Mouse (Mus musculus) hematopoietic stem cell, adult 5-6 weeks (primary cell): ENCODE data around the gene Taok1. TPM values are rescaled to one million over a fixed set of nuclear protein-coding genes. Genes with fewer than 3 reads are reported as not detected.

Experiments
- ATAC-seq, 2 experiments: fragments of 125-278 bp in 1 of 2; replicated peaks in 1 of 2; 2 replicates each; pipeline ENCODE4 v1.8.0; 2016 to 2017; ENCODE audit warnings: inconsistent platforms in 2 of 2, mild to moderate bottlenecking in 2 of 2, moderate number of reproducible peaks in 2 of 2, low read depth in 1 of 2, moderate TSS enrichment in 1 of 2; ENCODE audit not compliant: low FRiP score in 2 of 2, poor library complexity in 2 of 2, severe bottlenecking in 2 of 2, insufficient read depth in 1 of 2, low TSS enrichment in 1 of 2
- total RNA-seq: library from RNA; stranded (forward); fragments of 172-1452, 232-1000 nt; gene quantifications from 2 replicates; pipeline ENCODE4 v1.2.3, GENCODE M21; 2017

Taok1 gene
- total RNA-seq, 1 experiment from 2014 or later = 56.6 TPM

GRCm38 (mm10) chr11:77499354-77499753 lies 108.3 kb downstream of the Taok1 start:
- no peak for ATAC-seq

GRCm38 (mm10) chr11:77498261-77499139 lies 109.1 kb downstream of the Taok1 start:
- no peak for ATAC-seq

DNA sequence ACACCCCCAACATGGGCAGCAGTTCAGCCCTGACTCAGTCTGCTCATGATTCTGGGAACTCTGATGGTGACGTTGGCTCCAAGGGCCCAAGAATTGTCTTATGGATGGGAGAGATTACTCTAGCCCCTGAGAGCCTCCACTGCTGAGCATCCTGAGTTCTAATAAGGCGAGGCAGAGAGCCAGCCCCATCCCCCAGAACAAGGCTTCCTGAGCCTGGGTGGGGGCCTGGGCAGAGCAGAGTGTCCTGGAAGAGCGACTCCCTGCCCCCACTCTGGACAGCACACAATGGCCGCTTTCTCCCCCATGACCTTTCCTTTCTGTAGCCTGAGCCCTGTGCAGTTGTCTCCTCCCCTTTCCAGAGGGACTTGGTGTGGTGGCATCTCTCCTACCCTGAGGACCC lies 109.8 kb downstream of the Taok1 start:
- ATAC-seq = no peak

- peak; percentile 27 to 33; a peak in 2 of 4 replicates for ATAC-seq
Measured at GRCm38 (mm10) chr11:77497341-77497756, 110.3 kb downstream of the Taok1 start.

- ATAC-seq = no peak
Measured at GRCm38 (mm10) chr11:77495507-77495906, 112.1 kb downstream of the Taok1 start.

DNA sequence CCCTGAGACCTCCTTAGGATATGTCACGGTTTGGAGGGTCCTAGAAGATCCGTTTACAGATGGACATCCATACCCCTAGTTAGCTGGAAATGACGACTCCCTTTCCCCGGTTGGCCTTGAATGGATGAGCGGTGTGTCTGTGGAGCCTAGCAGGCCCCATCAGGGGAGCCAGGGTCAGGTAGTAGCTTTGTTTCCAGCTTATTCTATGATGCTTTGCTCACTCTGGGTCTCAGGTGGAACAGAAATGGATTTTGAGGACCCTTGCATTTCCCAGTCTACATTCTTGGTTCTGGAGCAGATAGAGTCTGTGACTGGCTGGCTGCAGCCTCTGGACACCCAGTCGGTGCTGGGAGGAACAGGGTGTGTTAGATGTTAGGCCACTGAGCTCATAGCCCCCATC lies 112.8 kb downstream of the Taok1 start:
- no peak for ATAC-seq

DNA sequence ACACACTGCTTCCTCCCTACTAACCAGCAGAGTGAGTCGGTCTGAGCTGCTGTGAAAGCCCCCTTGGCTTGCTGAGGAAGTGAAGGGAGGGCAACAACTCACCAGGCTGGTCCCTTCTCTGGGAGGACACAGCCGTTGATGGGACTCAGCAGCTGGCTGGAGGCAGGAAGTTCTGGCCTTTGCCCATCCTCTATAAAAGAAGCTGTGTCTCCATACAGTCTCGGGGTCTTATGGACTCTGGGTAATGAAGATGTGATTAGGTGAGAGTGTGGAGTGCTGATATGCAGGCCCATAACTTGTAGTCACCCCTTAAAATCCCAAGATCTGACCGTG lies 113.3 kb downstream of the Taok1 start:
- no peak for ATAC-seq

DNA sequence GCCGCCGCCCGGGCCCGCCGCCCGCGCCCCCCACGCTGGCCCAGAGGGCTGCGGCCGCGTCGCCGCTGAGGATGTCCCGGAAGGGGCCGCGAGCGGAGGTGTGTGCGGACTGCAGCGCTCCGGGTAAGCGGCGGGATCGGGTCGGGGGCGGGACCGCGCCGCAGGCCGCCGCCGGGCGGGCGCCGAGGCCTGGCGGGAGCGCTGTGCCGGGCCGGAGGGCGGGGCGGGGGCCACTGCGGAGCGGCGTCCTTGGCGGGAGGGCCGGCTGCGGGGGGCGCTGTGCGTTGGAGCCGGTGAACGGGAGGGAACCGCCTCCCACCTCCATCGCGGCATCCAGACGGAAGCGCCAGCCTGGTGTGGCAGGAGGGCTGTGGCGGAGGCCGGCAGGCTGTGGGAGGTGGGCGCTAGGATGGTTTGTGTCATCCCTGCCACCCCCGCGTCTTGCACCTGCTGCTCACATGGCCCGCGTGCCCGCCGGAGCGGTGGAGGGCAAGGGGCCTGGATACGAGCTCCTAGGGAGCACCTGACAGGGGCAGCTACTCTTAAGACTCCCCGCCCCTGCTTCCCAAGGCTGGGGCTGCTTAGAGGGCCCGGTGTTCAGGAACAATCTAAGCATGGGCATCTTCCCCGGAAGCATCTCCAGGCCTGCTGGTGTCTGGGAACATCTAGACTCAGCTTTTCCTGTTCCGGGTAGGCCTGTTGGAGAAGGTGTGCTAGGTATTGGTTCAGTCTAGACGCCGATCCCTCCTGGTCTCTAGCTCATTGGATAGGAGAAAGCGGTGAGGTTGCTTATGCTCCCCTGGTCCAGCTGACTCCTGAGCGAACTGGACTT lies 113.9 kb downstream of the Taok1 start, which contains the start of gene Git1:
Git1 (plus strand) TSS at position 51 of the 832 bp plus-strand sequence.
- no peak for ATAC-seq

GRCm38 (mm10) chr11:77492911-77493332 lies 114.7 kb downstream of the Taok1 start:
- ATAC-seq = peak; percentile 54 to 63; a peak in 3 of 4 replicates

DNA sequence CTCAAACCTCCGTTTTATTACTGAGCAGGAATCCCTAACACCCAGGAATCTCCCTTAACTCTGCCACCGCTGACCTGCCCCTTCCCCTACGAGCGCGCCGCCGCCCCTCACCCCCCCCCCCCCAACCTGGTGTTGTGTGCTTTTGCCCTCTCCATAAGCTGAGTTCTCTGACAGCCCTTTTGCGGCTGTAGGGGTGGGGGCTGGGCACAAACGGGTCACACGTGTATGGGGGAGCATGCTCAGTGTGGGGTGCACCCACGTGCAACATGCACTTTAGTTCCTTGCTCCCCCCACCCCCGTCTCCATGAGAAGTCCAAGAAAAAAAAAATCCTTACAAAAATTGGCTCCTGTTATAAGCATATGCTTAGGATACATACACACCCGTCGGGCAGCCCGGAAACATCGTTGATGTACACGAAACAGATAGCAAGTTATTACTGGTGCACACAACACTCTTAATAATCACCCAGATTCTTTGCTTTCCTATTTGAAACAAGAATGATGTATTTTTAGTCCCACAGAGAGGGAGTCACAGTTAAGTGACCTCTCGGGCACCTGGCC lies 115.2 kb downstream of the Taok1 start:
- ATAC-seq = no peak

- peak; percentile 10 to 18; a peak in 3 of 4 replicates for ATAC-seq
Measured at GRCm38 (mm10) chr11:77491502-77492291, 115.9 kb downstream of the Taok1 start.

DNA sequence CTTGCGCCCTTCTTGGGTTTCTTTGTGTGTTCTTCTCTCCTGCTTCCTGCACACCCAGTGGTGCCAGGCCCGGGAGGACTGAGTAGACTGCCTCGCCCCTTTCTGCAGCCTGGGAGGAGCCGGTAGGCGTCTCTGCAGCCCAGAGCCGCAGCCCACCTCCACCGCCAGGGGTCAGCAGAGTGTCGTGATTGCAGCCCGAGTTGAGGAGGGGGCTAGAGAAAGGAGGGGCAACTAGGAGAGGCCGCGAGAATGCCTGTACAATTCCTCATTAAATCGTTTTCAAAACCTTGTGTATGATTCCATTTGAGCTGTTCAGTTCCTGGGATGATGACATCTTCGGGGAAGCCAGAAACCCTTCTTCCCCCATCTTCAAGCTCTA lies 116.5 kb downstream of the Taok1 start:
- ATAC-seq = peak; percentile 68 to 70

- ATAC-seq = no peak
Measured at GRCm38 (mm10) chr11:77490451-77490850, 117.2 kb downstream of the Taok1 start.

DNA sequence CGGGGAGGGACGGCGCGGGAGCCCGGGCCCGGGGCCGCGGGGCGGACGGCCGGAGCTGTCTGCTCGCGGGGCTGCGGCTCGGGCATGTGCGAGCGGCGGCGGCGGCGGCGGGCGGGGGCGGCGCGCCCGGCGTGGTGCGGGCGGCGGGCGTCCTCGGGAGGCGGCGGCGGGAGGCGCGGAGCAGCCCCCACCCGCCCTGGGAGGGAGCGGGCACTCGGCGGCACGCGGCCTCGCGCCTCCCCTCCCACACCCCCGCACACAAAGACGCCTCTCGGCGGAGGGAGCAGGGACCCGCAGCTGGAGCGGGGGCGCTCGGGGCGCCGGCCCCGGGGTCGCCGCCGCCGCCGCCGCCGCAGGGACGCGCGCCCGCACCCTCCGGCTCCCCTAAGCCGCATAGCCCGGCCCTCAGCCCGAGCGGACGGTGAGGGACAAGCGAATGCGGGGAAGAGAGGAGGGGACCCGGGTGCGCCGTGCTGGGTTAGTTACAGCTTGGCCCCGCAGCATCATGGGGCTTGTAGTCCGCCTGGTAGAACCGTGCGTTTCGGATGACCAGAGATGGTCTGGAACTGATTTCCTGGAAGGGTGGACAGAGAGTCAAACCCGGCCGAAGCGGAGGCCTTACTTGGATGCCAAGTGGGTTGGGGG lies 117.9 kb downstream of the Taok1 start, which contains the start of gene Ankrd13b:
Ankrd13b (minus strand) TSS at position 88 of the 645 bp plus-strand sequence.
- no peak for ATAC-seq

DNA sequence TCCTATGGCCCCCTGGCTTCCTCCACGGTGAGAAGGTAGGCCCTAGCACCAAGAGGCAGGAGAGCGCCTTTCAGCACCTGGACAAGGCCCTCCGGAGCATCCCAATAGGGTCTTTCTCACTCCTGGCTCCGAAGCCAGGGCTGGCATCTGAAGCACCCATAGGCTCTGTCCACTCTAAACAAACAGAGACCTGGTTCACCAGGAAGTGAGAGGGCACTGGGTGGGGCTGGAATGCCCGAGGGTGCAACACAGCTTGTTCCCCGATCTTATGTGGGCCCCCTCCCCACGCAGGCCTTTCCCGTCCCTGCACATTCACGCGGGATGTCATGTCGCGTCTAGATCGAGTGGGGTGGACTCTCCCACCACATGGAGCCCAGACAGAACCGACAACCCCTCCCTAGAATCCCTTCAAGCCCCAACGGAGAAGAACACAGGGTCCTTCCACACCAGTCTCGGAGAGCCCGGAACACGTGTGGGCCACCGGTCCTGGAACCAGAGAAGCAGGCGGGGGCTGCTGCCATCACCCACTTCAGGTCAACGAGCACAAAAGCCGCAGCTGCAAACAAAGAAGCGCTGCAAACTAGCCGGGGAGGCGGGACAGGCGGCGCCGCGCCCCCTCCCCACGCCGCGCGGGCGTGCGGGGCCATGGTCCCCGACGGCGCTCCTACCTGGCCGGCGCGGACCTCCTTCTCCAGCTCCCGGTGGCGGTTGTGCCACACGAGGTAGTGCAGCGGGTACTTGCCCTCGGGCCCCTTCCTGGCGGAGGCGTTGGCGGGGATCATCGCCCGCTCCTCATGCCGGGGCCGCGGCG lies 118.6 kb downstream of the Taok1 start:
- no peak for ATAC-seq

DNA sequence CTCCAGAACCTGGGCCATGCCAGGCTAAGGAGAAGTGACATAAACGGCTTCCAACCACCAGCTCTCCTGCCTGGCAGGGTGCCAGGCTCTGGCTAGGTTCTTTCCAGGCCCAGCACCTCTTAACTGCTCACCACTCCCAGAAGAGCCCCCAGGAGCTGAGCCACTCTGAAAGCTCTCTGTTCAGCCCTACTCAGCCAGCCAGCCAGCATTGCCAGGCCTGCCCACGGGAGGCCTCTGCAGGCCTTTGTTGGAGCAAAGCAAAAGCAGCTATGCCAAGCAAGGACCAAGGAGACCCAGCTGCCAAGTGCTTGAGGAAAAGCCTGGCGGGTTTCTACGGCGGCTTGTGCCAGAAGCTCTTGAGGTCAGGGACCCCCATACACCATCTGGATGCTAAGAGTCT lies 120.8 kb downstream of the Taok1 start:
- no peak for ATAC-seq
